Mouse (Mus musculus) neutrophil, adult 5-6 weeks (primary cell): ENCODE results near the gene 1700025G04Rik. TPM values are rescaled to one million over a fixed set of nuclear protein-coding genes. Genes with fewer than 3 reads are reported as not detected.
"Not testable (repeated sequence)": the region's sequence is repeated elsewhere in the genome, so short reads cannot be mapped to it uniquely, and the experiment has no call there.

Experiments used
- ATAC-seq: fragments of 151-379, 151-347 bp; 2 replicates; pipeline ENCODE4 v1.8.0; 2017; ENCODE audit warnings: mild to moderate bottlenecking, moderate TSS enrichment; ENCODE audit not compliant: insufficient number of reproducible peaks, poor library complexity, low FRiP score, severe bottlenecking; ENCODE audit errors: extremely low read depth
- total RNA-seq: library from RNA; stranded (forward); fragments of 200-1000 nt; gene quantifications from 2 replicates; pipeline ENCODE4 v1.2.3, GENCODE M21; 2017

1700025G04Rik gene
- total RNA-seq, 1 experiment from 2014 or later: 4.4 TPM

DNA sequence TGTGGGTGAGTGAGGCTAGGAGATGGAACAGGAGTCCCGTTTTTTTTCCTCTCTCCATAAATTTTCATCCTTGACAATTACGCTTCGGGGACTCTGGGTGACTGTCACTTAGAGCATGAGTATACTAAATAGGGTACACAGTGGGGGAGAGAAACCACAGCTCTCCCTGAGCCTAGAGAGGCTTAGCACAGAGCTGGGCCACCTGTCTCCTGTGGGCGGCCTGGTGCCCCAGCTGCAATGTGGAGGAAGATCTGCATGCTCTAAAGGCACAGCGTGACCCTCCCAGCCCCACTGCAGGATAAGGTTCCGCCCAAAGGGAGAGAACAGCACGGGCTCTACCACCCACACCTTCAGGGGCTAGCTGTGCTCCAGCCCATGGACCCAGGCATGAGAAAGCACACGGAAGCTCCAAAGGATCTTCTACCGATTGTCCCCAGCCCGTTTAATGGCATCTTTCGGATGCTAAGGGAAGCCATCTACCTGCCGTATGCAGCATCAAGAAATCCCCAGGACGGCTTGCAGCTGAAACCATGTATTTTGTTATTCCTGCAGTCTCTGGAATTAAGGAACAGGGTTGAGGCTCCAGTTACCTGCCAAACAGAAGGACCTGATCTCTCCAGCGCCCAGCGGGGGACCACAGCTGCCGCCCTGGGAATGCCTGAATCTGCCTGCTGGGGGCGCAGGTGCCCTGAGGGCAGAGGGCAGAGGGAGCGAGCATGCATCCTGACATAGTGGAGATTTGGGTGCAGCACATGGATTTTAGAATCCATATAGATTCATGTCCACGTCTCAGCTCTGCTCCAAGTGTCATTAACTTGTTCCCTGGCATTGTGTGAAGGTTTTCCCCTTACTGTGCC, 243.8 kb downstream of the 1700025G04Rik start:
- no peak for ATAC-seq

DNA sequence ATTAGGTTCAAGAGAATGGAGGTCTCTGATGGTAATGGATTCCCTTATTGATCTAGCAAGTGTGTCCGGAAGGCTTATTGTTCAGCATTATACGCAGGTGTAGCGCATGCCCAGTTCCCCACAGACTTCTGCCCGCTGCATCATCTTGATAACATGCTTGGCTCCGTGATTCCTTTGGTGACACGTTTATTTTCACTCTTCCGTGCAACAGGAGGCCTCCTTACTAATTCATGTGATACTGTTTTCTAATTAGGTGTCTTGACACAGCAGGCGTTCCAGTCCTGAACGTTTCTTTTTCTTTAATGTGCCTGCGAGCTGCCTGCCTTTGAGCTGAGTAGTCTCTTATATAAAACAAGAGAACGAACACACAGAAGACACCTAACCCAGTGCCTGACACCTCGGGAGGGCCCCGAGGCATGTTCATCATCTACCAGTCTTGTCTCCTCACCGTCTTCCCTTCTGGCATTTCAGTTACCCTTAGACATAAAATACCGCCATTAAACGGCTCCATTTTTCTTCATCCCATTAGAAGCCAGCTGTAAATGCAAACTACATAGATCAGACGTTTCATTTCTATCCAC, 244.6 kb downstream of the 1700025G04Rik start:
- no peak for ATAC-seq

DNA sequence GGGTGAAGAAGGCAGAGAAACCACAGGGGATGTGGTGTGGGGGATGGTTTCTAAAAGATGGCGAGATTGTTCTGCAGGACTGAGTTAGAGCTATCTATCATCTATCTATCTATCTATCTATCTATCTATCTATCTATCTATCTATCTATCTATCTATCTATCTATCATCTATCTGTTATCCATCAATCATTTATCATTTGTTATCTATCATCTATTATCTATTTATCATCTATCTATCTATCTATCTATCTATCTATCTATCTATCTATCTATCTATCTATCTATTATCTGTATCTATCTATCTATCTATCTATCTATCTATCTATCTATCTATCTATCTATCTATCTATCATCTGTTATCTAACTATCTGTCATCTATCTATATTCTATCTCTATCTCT, 249.6 kb downstream of the 1700025G04Rik start:
- not testable (repeated sequence) for ATAC-seq

DNA sequence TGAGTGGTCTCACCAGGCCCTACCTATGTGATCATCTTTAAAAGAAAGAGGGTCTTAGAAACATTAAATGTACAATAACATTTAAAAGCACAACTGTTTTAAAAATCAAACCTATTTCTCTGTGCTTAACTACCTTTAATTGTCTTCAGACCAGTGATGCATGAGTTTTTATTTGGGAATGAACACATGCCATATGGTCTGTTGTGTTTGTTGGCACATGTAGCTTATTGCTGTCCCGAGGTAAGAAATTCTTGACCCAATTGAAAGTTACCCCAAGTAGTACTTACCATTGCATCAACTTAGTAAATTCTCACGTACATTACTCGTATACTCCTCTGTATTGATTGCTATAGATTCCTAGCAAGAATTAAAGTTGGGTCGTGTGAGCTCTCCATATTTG, 254.7 kb downstream of the 1700025G04Rik start:
- no peak for ATAC-seq

DNA sequence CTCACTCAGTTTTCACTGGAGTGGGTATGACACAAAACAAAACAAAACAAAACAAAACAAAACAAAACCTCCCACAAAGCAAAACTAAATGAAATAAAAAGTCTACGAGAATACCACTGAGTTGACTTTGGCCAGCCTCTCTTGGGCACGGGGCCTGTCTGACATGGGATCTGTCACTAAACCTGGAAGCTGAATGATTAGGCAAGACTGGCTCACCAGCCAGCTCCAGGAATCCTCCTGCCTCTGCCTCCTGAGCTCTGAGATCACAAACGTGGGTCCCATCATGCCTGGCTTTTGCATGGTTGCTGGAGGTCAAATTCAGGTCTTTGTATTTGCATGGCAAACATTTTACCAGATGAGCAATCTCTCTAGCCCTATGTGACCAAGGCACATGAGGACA, 258.1 kb downstream of the 1700025G04Rik start:
- ATAC-seq: no peak

DNA sequence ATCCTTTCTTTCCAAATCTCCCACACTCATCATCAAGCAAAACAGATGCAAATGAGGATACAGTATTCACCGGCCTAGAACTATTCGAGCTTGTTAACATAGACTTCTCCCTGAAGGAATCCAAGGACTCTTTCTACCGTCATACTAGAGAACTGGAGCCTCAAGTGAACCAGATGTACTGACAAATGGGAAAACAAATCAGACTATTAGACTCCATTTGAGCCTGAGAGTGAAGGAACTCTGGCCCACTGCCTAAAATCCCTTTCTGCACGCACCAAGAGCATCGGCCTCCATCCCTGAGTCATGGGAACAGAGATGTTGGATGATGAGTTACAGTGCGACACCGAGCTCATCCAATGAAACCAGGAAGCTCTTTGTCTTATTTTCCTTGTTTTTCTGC, 264.9 kb downstream of the 1700025G04Rik start:
- no peak for ATAC-seq

DNA sequence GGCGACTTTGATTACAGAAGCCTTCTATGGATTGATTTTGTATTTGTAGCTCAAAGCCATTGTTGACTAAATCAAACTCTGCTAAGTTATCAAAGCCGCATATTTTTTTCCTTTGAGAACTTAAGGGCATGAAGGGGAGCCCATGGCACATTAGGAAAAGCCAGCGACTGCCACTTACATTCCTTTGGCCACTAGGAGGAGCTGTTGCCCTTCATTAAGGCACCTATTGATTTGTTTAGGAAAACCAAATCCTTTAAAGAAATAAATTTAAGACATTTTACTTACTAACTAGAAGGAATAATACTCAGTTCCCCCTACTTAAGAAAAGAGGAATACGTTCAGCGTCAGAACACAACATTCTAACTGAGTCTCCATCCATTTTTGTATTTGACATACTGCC, 269.5 kb downstream of the 1700025G04Rik start:
- no peak for ATAC-seq

DNA sequence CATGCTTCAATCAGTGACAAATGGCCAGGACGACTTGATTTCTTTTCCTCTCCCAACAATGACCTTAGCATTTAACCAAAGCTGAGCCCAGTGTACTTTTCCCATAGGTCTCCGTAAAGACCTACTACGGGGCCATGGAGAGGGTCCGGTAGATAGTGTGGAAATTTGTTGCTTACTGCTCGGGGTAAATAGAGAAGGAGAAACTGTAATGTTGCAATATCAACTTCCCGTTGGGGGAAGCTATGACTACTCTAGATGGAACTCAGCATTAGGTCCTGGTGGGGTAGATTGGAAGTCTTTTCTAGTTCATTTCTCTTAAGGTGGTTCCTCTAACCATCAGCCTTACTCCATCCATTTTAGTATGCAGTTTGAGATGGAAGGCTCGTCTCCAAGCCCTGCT, 270.7 kb downstream of the 1700025G04Rik start:
- peak; percentile 61 for ATAC-seq

DNA sequence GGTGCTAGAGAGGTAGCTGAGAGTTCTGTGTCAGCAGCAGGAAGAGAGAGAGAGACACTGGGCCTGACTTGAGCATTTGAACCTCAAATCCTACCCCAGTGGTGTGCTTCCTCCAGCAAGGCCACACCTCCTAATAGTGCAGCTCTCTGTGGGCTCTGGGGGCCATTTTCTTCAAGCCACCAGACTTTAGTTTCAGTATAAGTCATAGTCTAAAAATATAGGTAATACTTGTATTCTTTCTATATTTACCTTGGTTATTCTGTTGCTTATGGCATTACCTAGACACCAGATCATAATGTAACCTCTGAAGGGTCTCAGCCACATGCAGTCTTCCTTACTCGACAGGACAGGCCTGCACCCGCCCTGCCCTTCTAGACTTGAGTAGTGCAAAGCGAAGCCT, 273.9 kb downstream of the 1700025G04Rik start:
- no peak for ATAC-seq

DNA sequence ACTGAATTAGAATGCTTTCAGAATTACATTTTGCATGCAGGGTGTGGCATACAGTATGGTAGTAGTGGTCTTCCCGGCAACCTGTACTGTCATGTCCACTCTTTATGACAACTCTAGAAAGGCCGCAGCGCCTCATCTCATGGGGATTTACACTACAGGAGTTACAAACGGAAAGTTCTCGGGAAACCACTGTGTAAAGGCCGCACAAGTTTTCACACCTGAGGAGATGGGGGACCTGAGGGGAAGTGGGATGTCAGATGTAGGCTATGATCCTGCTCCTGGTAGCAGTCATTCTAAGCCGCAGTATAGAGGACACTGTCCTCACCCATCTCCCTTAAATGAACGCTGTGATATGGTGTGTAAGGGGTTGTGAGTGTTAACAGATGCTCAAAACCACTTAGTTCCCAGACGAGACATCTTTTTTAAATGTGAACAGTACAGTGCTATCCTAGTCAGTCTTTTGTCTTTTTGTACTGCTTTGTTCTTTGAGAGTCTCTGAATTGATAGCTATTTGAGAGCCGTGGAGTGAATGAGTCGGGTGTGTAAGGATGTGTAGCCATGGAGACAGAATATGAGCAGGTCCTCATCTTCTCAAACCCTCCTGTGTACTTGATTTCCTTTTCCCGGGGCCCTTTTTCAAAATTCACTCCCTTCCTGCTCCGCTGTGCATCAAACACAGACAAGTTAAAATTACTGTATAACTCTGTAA, 277.8 kb downstream of the 1700025G04Rik start:
- no peak for ATAC-seq

DNA sequence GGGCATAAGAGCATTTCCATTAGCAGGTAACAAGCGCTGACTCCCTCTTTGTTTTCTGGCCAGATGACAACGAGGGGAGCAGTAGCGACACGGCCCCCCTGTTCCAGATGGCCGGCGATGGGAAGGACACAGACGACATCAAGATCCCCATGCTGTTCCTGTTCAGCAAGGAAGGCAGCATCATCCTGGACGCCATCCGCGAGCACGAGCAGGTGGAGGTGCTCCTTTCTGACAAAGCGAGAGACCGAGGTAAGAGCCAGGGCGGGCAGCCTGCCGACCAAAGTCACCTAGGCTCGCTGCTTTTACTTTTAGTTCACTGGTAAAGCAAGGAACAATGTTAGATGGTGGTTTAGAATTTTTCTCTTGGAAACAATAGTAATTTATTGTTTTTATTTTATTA, 278.5 kb downstream of the 1700025G04Rik start:
- no peak for ATAC-seq

DNA sequence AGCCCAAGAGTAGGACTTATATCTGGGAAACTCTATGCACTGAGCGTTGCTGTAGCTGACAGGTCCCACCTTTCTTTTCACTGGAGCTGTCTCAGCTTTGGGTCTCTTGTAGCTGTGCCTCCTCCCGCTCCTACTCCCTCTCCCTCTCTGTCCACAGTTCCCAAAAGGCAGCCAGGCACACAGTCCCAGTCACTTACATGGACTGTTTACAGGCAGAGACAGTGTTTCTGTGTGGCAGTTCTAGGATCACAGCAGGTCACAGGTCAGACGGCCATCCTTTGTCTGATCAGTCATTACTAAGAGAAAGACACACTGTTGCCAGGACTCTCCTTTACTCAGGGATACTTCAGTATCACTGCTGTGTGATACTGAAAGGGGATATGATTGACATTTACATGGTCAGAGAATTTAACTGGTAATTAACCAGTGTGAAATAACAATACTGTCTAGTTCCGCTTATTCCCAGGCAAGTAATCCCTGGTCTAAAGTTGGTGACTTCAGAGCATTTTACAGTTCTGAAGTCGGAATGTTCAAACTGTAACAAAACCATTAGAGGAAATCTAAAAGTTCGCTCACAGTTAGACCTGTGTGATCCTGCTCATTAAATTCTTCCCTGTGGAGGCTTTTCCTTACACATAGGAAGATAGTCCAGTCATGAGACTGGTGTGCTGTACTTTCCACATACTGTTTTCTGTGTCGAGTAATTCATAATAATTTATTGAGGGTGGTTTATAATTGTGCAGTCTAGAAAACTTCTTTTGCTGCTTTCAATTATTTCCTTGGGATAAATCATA, 279.1 kb downstream of the 1700025G04Rik start:
- ATAC-seq: no peak

DNA sequence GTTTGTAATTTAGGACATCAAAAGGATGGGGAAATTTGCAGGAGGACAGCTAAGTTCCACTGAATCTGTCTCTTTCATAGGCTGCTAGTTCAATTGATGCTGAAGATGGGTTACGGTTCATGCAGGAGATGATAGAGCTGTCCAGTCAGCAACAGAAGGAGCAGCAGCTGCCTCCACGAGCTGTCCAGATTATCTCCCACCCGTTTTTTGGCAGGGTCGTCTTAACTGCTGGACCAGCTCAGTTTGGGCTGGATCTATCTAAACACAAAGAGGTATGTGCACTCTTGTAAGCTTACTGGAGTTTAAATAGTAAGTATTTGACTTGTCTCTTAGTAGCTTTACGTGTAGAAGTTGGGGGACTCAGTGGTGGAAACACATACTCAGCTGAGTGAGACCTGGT, 282.6 kb downstream of the 1700025G04Rik start:
- no peak for ATAC-seq

DNA sequence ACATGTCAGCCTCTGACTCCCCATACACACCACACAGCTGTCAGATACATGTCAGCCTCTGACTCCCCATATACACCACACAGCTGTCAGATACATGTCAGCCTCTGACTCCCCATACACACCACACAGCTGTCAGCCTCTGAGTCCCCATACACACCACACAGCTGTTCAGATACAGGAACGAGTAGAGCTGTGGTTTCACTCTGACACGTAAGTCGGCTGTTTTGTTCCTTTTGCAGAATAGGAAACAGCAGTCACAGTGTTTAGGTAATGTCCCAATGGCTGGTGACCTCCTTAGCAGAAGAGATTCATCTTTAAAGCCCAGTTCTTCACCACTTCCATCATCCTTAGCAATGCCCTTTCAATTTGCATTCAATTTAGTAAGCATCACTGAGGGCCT, 287.1 kb downstream of the 1700025G04Rik start:
- not testable (repeated sequence) for ATAC-seq
